Mouse (Mus musculus) T-helper 2 cell (primary cell): ENCODE results near the gene Zc3h7a.

Experiments
- in situ Hi-C: fragments of 300-600 bp; cut with MboI, MseI; formaldehyde crosslinking; loops from one replicate; pipeline ENCODE4 v1.15.1; 2025; ENCODE audit warnings: high pct_unique_total_duplicates

Zc3h7a gene

DNA sequence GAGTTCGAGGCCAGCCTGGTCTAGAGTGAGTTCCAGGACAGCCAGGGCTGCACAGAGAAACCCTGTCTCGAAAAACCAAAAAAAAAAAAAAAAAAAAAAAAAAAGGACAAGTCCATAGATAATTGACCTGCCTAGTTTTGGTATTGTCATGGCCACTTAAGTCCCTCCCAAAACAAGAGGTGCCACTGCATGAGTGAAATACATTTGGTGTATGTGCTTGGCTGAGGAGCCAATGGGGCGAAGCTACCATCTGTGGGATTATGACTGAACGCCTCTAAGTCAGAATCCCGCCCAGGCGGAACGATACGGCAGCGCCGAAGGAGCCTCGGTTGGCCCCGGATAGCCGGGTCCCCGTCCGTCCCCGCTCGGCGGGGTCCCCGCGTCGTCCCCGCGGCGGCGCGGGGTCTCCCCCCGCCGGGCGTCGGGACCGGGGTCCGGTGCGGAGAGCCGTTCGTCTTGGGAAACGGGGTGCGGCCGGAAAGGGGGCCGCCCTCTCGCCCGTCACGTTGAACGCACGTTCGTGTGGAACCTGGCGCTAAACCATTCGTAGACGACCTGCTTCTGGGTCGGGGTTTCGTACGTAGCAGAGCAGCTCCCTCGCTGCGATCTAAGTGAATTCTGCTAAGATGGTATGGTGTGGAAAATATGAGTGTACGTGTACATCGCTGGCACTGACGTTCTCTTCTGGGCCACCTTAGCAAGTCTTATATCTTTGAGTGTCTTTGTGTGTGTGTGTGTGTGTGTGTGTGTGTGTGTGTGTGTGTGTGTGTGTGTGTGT is 32.3 kb downstream of the Zc3h7a start:
- in situ Hi-C loops: loop anchor here (5.0 kb wide), 1 partner anchor 1312 kb away; no protein-coding TSS in a partner anchor

DNA sequence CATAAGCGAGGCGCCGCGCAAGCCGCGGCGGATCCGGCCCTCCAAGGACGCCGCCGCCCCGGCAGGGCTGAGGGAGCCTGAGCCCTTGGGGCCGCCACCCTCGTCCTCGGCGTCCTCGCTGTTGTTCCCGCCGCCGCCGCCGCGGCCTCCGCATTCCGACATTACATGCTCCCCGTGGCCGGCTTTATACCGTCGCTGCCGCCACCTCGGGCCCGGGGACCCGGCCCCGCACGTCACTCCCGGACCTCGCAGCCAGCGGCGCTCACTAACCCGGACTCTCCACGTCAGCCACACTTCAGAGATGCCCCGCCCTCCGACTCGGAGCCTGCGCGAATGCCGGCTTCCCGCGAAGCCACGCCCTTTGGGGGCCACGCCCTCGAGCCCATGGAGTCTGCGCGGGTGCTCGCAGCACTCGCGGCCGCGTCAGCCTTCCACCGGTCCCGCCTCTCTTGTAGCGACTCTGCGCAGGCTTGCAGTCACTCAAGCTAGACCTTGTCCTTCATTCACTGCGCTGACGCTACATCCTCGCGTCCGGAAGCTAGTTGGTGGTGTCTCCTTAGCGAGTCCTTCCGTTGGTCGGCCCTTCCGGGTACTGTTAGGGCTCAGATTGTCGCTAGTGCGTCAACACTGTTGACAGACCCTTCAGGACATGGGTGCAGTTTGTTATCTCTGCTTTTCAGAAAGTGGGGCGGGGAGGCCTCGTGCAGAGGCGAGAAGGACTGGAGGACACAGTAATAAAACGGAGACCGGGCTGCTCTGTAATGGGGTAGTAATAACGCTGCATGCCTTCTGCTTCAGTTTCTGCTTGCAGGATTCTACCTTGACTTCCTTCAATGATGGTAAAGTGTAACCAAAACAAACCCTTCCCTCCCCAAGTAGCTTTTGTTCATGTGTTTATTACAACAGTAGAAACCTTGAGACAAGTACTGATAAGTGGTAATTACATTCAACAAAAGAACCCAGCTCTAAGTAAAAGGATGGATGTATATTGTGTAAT is 41.5 kb downstream of the Zc3h7a start, which contains the start of gene Txndc11:
Gene Txndc11, minus strand, starts transcription at position 303 of the 997 bp plus-strand sequence.
- in situ Hi-C loops: loop anchor here (5.0 kb wide), 1 partner anchor 38 kb away; no protein-coding TSS in a partner anchor

- in situ Hi-C loops: no loop called here
Measured at GRCm38 (mm10) chr16:11133476-11134347, 42.5 kb downstream of the Zc3h7a start.

GRCm38 (mm10) chr16:11132839-11133238 is 43.4 kb downstream of the Zc3h7a start:
- in situ Hi-C loops: no loop called here

GRCm38 (mm10) chr16:11128301-11128700 is 47.9 kb downstream of the Zc3h7a start:
- in situ Hi-C loops: loop anchor here (10.0 kb wide), 1 partner anchor 64 kb away; the partner anchor contains the start of genes Litaf and Snn

DNA sequence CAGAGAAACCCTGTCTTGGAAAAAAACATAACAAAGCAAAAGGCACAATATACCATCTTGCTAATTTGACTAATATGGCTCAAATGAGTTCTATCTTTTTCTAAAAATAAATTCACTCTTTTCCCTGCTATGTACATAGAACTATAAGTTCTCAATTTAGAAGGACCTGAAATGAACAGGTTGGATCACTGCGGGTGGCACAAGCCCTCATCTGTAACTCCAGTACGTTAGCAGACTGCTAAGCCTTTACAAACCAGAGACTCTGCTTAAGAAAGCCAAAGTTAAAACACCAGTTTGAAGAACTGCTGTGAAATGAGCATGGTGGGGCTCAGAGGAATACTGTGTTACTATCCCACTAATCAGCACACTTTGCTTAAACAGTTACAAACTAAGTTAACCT is 50.8 kb downstream of the Zc3h7a start:
- in situ Hi-C loops: loop anchor here (10.0 kb wide), 1 partner anchor 61 kb away; the partner anchor contains the start of genes Litaf and Snn

DNA sequence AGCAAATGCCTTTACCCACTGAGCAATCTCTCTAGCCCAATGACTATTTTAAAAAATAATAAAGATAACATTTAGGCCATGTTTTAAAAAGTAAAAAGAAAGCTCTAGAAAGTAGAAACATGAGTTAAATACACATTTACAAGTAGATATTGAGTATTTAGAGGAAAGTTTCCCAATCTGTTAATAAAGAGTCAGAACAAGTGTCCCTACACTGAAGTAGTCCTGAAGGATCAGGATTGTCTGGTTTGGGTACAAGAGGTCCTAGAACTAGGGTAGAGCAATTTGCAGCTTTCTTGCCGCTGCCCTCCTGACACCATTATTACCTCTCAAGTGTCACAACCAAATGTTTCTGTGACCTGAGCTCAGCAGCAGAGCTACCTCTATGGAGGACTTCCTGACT is 52.1 kb downstream of the Zc3h7a start:
- in situ Hi-C loops: loop anchor here (5.0 to 10.0 kb wide), 3 partner anchors 59 to 252 kb away; partner anchors contain the start of genes Litaf and Snn

- in situ Hi-C loops: loop anchor here (5.0 to 10.0 kb wide), 3 partner anchors 58 to 250 kb away; partner anchors contain the start of genes Litaf and Snn
Measured at GRCm38 (mm10) chr16:11122625-11123024, 53.6 kb downstream of the Zc3h7a start.

DNA sequence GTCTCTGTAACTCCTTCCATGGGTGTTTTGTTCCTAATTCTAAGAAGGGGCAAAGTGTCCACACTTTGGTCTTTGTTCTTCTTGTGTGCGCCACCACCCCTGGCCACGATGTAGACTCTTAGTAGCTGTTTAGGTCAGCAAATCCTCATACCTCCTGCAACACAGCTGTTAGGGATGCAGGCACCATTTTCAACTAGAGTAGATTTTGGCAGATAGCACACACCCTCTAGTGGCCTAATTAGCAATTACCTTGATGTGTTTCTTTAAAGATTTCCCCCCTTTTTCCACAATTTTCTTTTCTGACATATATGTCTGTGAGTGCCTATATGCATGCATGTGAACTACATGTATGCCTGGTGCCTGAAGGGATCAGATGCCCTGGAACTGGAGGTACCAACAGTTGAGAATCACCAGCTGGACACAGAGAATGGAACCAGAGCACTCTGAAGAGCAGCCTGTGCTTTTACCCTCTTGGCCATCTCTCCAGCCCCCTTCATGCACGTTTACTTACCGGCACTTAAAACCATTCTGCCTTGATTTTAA is 66.9 kb downstream of the Zc3h7a start:
- in situ Hi-C loops: no loop called here

GRCm38 (mm10) chr16:11104905-11105304 is 71.3 kb downstream of the Zc3h7a start:
- in situ Hi-C loops: no loop called here

DNA sequence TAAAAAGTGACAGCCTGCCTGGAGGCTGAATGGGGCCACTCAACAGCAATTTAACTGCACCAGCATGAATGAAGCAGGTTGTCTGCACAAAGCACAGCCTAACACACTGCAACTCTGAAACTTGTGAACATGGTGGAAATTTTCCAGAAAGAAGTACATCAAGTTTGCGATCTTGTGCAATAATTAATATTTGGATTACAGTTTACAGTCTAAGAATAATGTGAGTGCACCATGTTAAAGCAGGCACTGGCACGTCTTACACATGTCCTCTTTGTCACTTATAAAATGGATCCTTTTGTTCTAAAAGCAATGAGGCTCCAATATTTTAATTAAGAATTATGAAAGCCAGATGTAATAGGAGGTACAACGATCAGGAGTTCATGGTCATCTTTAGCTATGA is 78.9 kb downstream of the Zc3h7a start:
- in situ Hi-C loops: no loop called here

- in situ Hi-C loops: no loop called here
Measured at GRCm38 (mm10) chr16:11093717-11094386, 82.3 kb downstream of the Zc3h7a start.

DNA sequence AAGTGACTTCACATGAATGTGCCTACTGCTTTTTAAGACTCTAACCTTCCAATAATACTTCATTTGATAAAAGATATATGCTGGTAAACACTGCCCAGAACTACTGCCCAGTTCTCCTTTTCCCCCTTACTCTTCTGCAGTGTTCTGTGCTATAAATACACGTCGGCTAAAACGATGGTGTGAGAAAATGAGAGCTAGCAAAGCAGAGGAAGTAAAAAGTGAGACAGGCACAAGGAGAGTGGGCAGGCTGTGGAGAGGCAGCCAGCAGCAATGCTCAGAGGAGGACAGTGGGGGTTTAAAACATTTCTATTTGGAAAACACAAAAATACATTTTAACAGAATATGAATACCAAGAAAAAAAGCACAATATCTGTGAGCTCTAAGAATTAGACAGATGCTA is 83.7 kb downstream of the Zc3h7a start:
- in situ Hi-C loops: no loop called here

GRCm38 (mm10) chr16:11092061-11092460 is 84.1 kb downstream of the Zc3h7a start:
- in situ Hi-C loops: no loop called here

DNA sequence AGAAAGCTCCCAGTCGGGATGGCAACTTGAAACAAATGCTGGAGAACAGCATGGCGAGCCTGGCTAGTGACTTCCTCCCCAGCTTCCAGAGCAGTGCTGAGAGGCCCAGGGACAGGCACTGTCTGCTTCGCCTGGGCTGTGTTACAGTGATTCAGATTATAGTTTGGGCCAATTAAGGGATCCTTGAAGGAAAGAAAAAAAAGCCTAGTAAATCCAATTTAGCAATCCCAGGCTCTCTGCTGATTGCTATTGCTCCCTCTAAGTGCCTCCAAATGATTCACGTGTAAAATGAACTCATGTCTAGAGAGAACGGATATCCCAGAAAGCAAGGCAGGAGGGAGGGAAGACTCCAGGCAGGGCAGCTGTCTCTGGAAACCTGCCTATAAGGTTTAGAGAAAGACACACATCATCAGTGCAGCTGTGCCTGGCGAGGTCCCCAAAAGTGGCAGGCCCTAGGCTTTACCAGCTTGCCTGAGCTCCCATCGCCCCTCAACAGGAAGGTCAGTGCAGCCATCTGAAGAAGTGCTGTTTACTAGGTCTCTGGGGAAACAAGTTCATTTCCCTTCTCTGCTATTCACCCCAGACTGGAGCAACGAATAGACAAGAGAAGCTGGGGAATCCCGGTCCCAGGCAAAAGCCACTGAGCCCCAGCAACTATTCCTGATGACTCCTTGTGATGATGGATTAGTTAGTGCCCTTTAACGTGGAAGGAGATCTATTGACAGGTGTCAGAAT is 85.2 kb downstream of the Zc3h7a start:
- in situ Hi-C loops: no loop called here

GRCm38 (mm10) chr16:11086856-11087588 is 89.2 kb downstream of the Zc3h7a start:
- in situ Hi-C loops: no loop called here
